Mouse (Mus musculus): Measurements from ENCODE around the gene Prr11.
"Not testable (repeated sequence)": the region's sequence is repeated elsewhere in the genome, so short reads cannot be mapped to it uniquely, and the experiment has no call there.

The Prr11 gene

GRCm38 (mm10) chr11:87108409-87108754 is at the start of gene Prr11:
Gene Prr11 (minus strand): TSS chr11:87108708.
- no peak for DNase-seq

DNA sequence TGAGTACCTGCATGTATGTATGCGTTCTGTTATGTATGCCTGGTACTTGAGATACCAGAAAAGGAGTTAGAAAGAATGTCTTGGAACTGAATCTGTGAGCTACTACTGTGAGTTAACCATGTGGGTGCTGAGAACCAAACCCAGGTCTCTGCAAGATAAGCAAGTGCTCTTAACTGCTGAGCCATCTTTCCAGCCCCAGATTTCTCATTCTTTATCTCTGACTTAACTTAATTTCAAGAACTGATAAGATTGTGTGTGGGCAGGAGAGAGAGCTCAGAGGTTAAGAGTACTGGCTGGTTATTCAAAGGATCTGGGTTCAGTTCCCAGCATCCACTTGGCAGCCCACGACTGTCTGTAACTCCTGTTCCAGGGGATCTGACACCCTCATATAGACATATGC is 49.5 kb upstream of the Prr11 start:
- DNase-seq: no peak

GRCm38 (mm10) chr11:87136233-87136632 is 27.7 kb upstream of the Prr11 start:
- DNase-seq: no peak

DNA sequence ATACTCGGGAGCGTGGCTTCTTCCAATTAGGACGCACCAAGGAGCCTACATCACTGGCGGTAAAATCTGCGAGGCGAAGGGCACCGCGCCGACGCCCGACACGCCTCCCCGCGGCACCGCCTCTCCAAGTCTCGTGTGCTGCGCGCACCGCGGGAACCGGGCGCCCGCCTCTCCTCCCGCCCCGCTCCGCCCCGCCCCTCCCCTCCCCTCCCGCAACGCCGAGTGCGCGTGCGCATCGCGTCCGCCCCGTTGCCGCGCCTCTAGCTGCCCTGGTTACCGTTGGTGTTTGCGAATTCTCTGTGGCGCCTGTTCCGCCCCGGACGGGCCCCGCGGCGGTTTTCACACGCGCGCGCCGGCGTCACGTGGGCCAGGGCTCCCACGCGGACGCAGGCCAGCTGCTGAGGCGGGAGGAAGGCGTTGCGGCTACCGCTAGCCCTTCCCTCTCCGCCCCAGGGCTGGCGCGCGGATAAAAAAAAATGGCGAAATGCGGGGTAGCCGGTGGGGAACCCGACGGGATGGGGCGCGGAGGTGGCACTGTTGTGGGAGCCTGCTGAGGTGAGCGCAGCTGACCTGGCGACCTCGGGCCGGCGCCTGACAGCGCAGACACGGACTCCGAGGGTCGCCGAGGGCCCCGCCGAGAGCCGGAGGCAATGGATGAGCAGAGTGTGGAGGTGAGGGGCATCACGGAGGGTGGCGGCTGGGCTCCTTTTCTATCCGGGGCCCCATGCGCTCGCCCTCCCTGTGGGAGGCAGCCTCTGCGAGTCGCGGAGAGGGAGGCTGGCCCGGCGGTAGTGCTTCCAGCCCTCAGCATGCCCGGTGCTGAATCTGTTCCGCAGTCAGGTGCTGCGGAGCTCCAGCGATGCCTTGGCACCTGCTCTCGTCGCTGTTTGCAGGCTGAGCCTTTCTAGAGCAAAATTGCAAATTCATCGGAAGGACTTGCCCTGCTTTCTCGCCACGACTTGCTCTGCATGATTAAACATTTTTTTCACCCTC is 18.6 kb upstream of the Prr11 start, which contains the start of gene Trim37:
Gene Trim37, plus strand, starts transcription at position 254 of the 993 bp plus-strand sequence.
- peak; percentile 82 for DNase-seq

DNA sequence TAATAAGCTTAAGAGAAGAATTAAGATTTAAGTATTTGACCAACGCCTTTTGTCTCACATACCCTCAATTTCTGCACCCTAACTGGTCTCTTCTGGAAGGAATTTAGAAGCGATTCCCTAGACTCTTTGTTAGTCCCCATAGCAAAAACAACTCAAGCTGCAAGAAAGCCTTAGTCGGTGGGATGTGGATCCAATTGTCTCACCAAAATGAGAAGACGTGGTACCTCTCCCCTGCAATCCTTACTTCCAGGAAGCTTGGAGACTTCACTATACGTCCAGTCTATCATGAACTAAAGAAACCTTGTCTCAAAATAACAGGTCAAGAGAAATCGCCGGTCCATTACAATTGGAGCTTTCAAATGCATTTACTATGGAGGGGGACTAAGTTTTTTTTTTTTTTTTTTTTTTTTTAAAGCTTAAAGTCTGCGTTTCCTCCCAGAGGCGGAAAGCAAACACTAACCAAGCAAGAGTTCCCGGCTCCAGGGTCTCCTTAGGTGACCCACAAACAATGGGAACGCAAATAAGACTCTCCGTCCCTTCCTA is 17.8 kb upstream of the Prr11 start:
- no peak for DNase-seq

DNA sequence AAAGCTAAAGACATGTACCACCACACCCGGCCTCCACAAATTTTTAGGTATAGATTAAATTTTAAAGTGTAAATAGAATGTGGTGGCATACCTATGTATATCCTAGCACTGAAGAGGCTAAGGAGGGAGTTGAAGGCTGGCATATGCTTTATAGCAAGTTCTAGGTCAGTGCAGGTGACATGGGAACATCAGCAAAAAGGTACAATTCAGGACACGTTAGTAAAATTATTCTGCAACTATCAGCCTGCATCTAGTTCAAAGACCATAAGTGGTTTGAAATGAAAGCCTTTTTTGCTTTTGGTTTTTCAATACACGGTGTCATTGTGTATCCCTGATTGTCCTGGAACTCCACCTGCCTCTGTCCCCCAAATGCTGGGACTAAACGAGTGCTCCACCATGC is 17.1 kb upstream of the Prr11 start:
- no peak for DNase-seq

DNA sequence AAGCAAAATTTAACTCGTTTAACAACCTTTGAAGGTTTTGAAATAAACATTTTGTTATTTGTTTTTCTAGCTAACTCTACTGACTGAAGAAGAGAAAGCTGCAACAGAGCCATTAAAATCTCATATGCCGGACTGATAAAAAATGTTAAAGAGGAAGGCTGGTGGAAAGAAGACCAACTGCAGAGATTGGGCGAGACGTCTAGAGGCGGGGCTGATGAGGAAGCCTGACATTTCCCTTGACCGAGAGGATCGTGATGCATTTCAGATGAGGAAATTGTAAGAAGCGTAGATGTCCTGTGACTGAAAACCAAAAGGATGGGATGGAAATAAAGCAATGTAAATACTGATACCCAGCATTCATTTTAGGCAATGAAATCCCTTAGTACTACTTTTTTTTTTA is 13.4 kb upstream of the Prr11 start:
- no peak for DNase-seq

DNA sequence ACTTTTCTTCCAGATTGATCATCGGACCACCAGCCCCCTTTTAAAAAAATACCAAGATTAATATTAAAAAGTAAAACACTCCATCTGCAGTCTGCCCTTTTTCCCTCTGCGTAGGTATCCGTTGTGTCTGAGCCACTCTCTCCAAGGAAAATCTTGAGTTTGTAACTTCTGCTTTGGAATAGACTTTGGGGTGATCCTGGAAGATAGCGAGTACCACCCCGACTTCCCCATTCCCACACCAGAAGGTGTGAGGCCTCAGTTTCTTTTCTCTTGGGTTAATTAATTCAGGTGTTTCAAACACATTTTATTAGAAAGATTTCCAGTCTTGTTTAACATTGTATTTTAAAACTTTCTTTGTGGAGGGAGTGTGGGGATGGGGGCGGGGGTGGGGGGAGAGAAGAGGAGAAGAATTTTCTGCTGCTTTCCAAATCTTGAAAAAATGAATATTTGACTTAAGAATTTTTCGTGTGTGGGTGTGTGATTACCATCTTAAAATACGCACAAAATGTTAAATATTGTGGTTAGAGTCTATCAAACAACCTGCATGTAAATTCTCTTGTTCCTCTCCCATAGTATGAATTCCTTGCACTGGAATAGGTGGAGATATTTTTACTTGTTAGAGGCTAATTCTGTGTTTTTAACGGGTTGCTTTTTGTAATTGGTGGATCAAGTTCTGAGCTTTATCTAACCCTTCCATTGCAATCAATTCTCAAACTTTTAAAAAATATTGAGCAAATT is 1.8 kb upstream of the Prr11 start:
- DNase-seq: no peak

- no peak for DNase-seq
Measured at GRCm38 (mm10) chr11:87109519-87110171, 1.1 kb upstream of the Prr11 start.

DNA sequence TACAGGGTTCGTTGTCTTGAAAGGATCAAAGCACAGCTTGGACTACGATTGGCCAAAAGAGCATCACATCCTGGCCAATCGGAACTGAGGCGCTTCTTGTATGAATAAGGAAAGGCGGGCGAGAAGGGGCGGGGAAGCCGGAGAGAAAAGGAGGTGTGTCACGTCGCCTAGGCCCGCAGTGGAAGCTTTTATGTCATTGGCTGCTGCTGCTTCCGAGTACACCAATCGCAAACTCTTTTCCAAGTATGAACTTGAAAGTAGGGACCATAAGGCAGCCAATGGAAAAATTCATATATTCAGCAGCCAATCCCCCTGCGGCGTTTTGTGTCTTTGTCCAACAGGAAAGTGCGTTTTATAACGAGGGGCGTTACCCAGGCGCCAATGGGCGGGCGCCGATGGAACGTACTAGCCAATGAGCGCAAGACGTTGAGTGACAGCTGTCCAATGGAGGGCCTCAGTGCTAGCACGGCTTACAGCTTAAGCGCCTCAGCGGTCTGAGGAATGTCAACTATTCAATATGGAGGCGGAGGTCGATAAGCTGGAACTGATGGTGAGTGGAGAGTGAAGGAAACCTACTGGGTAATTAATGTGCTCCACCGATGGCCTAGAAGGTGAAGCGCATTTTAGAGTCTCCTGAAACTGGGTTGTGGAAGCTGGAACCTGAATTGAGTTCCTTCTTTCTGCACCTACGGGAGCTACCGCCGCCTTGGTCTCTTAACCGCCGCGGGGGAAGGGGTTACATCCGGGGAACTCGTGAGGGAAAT is 429 bp upstream of the Prr11 start, which contains the start of gene Ska2:
Gene Ska2, plus strand, starts transcription at position 480 of the 764 bp plus-strand sequence.
- DNase-seq: peak; percentile 96

DNA sequence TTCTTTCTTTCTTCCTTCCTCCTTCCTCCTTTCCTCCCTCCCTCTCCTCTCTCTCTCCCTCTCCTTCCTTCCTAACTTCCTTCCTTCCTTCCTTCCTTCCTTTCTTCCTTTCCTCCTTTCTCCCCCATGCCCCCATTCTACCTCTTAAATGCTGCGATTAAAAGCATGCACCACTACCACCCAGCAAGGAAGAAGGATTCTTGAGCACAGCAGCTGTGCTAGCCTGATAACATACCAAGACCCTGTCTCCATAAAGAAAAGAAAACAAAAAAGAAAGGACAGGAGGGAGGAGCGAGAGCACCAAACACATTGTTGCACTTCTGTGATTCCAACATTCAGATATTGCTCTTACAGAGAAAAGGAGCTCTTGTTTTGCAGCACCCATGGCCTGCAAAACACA is 21.4 kb downstream of the Prr11 start:
- no peak for DNase-seq

DNA sequence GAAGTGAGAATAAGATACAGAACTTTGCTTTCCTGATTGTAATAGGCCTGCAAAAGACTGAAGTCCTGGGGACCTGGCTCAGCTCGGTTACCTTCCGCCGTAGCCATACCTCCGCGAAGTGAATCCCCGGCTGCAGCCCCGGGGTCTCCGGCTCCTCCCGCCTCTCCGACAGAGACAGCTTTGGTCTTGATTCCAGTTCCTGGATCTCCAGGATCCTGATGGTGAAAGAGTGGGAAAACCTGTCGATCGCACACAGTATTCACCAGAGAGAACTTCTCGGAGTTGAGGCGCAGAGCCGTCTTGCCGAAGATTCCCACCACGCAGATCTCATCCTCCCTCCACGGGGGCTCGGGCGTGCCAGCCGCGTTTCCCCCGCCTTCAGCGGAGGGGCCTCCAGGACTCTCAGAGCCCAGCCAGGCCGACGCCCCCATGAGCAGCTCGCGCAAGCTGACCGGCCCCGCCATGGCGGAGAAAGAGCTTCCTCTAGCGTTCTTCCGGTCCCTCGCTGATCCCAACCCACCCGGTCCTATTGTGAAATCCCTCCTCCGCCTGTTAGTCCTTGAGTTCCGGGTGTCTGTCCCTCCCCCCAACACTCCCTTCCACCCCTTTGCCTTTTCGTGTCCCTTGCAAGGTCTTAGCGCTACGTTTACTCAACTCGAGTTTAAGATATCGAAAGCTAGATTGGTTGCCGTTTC is 22.1 kb downstream of the Prr11 start, which contains the start of gene Smg8:
Gene Smg8, minus strand, starts transcription at position 485 of the 695 bp plus-strand sequence.
- peak; percentile 80 for DNase-seq

DNA sequence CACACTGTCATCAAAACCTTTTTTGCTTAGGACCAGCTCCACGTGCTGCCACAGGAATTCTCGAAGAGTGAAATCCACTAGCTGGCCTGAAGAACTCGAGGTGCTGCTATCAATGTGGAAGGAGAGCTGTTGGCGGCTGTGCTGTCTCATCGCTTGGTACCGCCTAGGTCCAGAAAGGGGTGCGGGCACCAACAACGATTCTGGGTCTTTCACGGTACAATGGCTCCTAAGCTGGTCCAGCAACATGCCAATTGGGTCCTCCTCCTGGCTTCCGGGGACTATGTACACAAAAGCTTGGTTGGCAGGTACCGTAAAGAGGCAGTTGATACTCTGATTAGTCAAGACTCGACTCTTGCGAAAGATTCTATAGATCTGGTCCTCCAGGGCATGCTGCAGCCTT is 23.0 kb downstream of the Prr11 start:
- no peak for DNase-seq

DNA sequence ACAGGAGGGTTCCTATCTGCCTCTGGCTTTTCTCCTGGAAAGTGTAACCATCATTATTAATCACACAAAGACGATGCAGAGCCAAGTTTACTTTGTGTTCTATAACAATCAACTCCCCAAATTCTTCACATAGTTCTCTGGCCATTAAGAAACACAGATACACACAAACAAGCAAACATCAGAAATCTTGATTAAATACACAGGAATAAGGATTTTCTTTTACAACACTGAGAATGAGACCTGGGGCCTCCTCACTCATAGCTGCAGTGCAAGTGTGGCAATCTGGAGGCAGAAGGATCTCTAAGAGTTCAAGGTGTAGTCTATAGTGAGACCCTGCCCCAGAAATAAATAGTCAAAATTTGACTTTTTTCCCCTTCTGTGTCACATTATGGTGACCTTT is 24.8 kb downstream of the Prr11 start:
- no peak for DNase-seq

DNA sequence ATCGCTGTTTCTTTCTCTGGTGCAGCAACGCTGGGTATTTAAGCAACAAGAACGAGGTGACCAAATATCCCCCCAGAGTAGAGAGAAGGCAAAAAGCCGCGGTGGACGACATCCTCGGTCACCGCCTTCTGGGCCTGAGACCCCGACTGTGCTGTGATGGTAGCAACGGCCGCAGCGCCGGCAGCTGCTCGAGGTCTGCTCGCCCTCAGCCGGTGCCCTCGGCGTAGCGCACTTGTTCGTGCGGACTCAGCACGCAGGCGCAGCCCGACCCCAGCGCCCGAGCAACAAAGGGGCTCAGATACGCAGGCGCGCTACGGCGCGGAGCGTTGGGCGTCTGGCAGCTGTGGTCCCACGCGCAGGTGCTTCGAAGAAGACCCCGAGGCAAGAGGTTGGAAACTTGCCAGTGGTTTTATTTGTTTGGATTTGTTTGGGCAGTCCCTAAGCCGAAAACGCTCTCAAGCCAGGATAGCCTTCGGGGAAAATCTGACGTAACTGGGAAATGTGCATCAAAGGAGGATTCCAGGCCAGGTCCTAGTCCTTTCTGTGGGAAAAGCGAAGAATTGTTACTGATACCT is 34.6 kb downstream of the Prr11 start, which contains the start of gene Gdpd1:
Gene Gdpd1, minus strand, starts transcription at position 197 of the 575 bp plus-strand sequence.
- peak; percentile 92 for DNase-seq

GRCm38 (mm10) chr11:87073343-87073865 is 35.1 kb downstream of the Prr11 start:
- no peak for DNase-seq

DNA sequence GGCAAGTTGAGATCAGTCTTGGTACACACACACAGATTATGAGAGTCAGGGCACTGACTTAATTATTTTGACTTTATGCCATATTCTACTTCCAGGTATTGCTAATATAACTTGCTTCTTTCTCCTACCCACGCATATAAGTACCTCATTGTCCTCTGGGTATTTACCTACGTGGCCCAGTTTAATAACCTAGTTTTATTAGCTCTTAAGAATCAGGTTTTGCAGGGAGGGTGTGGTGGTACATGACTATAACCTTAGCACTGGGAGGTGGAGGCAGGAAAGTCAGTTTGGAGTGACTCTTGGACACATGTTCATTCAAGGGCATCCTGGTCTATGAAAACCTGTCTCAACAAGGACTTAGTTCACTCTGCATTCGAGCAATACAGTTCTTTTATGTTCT is 46.4 kb downstream of the Prr11 start:
- no peak for DNase-seq

- DNase-seq: no peak
Measured at GRCm38 (mm10) chr11:87060410-87060809, 48.1 kb downstream of the Prr11 start.

- no peak for DNase-seq
Measured at GRCm38 (mm10) chr11:87056286-87056685, 52.2 kb downstream of the Prr11 start.

DNA sequence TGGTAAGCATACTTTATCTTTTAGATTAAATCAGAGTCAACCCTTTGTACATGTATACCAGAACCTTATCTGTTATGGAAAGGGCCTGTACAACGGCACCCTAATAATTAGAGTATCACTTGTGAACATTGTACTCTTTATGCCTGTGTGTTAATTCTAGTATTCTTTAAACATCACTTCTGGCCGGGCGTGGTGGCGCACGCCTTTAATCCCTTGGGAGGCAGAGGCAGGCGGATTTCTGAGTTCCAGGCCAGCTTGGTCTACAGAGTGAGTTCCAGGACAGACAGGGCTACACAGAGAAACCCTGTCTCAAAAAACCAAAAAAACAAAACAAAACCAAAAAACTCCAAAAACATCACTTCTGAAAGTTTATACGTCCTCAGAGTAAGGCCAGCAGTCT is 59.6 kb downstream of the Prr11 start:
- not testable (repeated sequence) for DNase-seq

GRCm38 (mm10) chr11:87046968-87047367 is 61.5 kb downstream of the Prr11 start:
- no peak for DNase-seq

Measured in thymus, postnatal 25 days (tissue).